Mouse (Mus musculus): ENCODE measurements around the gene Gm49673.

DNA sequence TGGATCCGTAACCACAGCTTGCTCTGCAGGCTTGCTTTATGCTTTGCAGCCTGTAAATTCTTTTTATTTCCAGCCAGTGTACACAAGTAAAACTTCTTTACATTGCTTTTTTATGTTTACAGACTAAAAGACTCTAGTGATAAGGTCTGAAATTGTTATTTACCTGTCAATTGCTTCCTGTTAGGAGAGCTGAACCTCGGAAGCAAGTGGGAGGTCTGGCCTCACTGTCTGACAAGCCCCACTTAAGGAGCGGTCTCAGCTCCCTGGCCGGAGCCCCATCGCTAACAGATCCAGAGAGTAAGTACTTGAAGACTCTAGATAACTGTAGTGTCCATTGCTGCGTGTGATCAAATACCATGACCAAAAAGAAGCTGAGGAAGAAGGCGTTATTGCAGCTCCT lies 36.6 kb upstream of the Gm49673 start:
- TF ChIP-seq MAFK (IDR thresholded peaks at IDR 0.05; ENCODE audit: insufficient read depth, low read depth, low read length) (no peak), ZNF384 (IDR thresholded peaks at IDR 0.05; ENCODE audit: low read depth, low read length) (no peak), ZC3H11A (IDR thresholded peaks at IDR 0.05; ENCODE audit: borderline replicate concordance, low read depth, low read length) (no peak), CHD2 (IDR thresholded peaks at IDR 0.05; ENCODE audit: low read depth, low read length) (no peak), HCFC1 (IDR thresholded peaks at IDR 0.05; ENCODE audit: borderline replicate concordance, insufficient read depth, low read length) (no peak)
